Mouse (Mus musculus) naive thymus-derived CD4-positive, alpha-beta T cell, adult 2 months (primary cell): Measurements from ENCODE around the gene Arid1b.

Source experiments
- DNase-seq: peaks from one replicate; pipeline ENCODE4 v3.0.0-alpha.2; 2011; ENCODE audit warnings: low read depth

Arid1b gene

GRCm38 (mm10) chr17:5390682-5391081 lies 396.6 kb downstream of the Arid1b start:
- no peak for DNase-seq

GRCm38 (mm10) chr17:5395454-5396205 lies 401.5 kb downstream of the Arid1b start:
- DNase-seq: no peak

GRCm38 (mm10) chr17:5396213-5396612 lies 402.1 kb downstream of the Arid1b start:
- DNase-seq: no peak
